Mouse (Mus musculus) heart, adult 2 months (tissue): ENCODE measurements at regions not wholly inside any gene's neighbourhood (a gene's known extent, or its start where the extent isn't known, plus 50 kb on each side); places are given as distances from the start of the nearest gene placed in this dataset.

Experiments
- DNase-seq, 2 experiments: peaks; one replicate each; pipeline ENCODE4 v3.0.0; 2021
- H3K27ac ChIP-seq: fragments of 200-600 bp; 2 replicates; pipeline ENCODE4 v1.8.1; 2022
- H3K27me3 ChIP-seq: fragments of 200-500 bp; 2 replicates; pipeline ENCODE4 v1.6.1; 2012; ENCODE audit warnings: mild to moderate bottlenecking, low read length, inconsistent platforms, mixed read lengths; ENCODE audit not compliant: control insufficient read depth, insufficient read depth
- H3K36me3 ChIP-seq: fragments of 200-500 bp; 2 replicates; pipeline ENCODE4 v1.6.1; 2012; ENCODE audit warnings: low read length, inconsistent platforms; ENCODE audit not compliant: control insufficient read depth, insufficient read depth
- H3K4me1 ChIP-seq: fragments of 200-500 bp; 2 replicates; pipeline ENCODE4 v1.6.1; 2011; ENCODE audit warnings: low read length; ENCODE audit not compliant: control insufficient read depth, insufficient read depth
- H3K4me3 ChIP-seq: fragments of 200-600 bp; 2 replicates; pipeline ENCODE4 v1.8.1; 2022
- H3K79me2 ChIP-seq: fragments of 200-500 bp; replicated peaks from 2 replicates; pipeline ENCODE4 v1.6.1; 2012; ENCODE audit warnings: mild to moderate bottlenecking, inconsistent platforms, low read length, moderate library complexity, mixed read lengths; ENCODE audit not compliant: control insufficient read depth, insufficient read depth
- H3K9ac ChIP-seq: fragments of 200-500 bp; 2 replicates; pipeline ENCODE4 v1.6.1; 2012; ENCODE audit warnings: low read depth, mild to moderate bottlenecking, control low read depth, inconsistent platforms, low read length, mixed read lengths
- CTCF ChIP-seq: fragments of 200-600 bp; IDR thresholded peaks from 2 replicates; pipeline ENCODE4 v1.8.1; 2022; ENCODE audit warnings: antibody characterized with exemption, mild to moderate bottlenecking, moderate library complexity
- EP300 ChIP-seq: fragments of 200-500 bp; IDR thresholded peaks from 2 replicates; pipeline ENCODE4 v1.6.1; 2011; ENCODE audit warnings: low read depth, low read length, control low read depth; ENCODE audit not compliant: insufficient read depth
- POLR2A ChIP-seq: fragments of 200-500 bp; IDR thresholded peaks from 2 replicates; pipeline ENCODE4 v1.6.1; 2011; ENCODE audit warnings: mild to moderate bottlenecking, low read depth, low read length, control low read depth; ENCODE audit not compliant: insufficient read depth
- WGBS: fragments of 180-500 bp; shearing (Covaris S2); methylation state at CpG from one replicate; pipeline ENCODE4 v1.1.7; 2018; 5-methylcytosine and 5-hydroxymethylcytosine counted together
- intact Hi-C: fragments of 180-260 bp; cut with DNase I; formaldehyde crosslinking; loops from one replicate; pipeline ENCODE4 v1.15.1; 2025

DNA sequence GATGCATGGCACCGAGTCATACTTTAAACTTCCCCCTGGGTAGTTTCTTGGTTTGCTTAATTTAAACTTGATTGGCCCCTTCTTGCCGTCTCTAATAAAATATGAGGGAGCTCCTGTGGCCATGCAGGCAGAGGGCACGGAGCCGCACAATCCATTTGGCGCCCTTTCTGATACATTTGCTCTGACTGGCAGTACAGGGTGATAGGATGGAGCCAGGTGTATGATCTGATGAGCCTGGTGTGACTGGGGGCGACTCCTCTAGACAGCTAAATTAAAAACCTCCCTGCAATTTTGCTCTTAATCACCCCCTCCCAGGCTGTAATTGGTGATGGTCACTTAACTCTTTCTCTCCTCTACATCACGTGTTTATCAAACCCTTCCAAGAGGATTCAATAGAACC is 190.4 kb downstream of the Nr2f2 start:
- no peak overlapping the region for H3K4me3 ChIP-seq
- H3K4me1 ChIP-seq, result no peaks in the 10 kb centered on the region
- no peak overlapping the region for H3K9ac ChIP-seq
- H3K36me3 ChIP-seq, result no peaks in the 10 kb centered on the region
- no peak overlapping the region for H3K27ac ChIP-seq
- no peaks in the 10 kb centered on the region for H3K79me2 ChIP-seq
- DNase-seq, result no peak
- TF ChIP-seq POLR2A (no peak), CTCF (no peak), EP300 (no peak)
- 79% methylated on average over 7 of the region's 7 CpGs for WGBS
- peaks cover 3% of the 10 kb centered on the region; the same call in 1 of the 2 replicates for H3K27me3 ChIP-seq
- intact Hi-C loops, result no loop called here

DNA sequence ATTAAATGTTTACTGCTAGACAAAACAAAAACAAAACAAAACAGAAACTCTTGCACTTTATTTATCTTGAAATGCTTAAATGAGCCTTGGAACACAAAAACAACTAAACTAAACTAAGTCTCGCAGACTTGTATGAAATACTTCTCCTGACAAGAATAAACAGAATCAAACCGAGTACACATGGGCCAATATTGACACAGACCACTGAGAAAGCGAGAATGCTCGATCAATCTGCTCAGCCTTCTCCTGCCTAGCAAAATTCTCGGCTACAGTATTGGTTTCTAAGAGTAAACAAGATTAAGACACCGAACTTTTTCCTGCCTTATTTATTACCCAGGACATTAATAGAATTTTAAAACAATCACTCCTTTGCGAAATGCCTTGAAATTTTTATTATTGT is 194.1 kb downstream of the Nr2f2 start:
- WGBS, result 79% methylated on average over 7 of the region's 7 CpGs
- TF ChIP-seq EP300 (no peak), POLR2A (no peak), CTCF (no peak)
- Histone ChIP-seq H3K9ac (no peak overlapping the region), H3K4me3 (no peak overlapping the region), H3K79me2 (no peaks in the 10 kb centered on the region), H3K27ac (no peak overlapping the region), H3K36me3 (no peaks in the 10 kb centered on the region), H3K4me1 (no peaks in the 10 kb centered on the region), H3K27me3 (peaks cover 3% of the 10 kb centered on the region; the same call in 1 of the 2 replicates)
- intact Hi-C loops, result no loop called here
- no peak for DNase-seq

DNA sequence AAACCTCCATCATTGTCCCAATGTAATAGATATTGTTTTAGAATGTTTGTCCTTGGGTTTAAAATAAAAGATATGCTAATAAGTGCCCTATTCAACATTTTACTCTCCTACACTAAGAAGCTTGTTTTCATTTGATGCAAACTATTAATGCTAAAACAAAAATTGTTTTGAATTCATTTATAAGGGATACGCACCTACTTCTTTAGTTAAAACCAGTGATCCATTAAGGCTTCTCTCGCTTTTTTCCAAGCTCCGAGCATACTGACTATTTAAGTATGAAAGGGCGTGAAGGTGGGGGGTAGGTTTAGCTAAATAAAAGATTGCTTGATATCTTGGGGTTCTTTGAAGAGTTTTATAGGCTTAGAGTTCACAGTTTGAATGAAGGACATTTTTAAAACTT is 195.1 kb downstream of the Nr2f2 start:
- Histone ChIP-seq H3K9ac (no peak overlapping the region), H3K4me1 (no peaks in the 10 kb centered on the region), H3K27me3 (peaks cover 3% of the 10 kb centered on the region; the same call in 1 of the 2 replicates), H3K79me2 (no peaks in the 10 kb centered on the region), H3K4me3 (no peak overlapping the region), H3K27ac (no peak overlapping the region), H3K36me3 (no peaks in the 10 kb centered on the region)
- no peak for DNase-seq
- 87% methylated on average over 4 of the region's 4 CpGs for WGBS
- no peak for TF ChIP-seq POLR2A
- no peak for TF ChIP-seq CTCF
- TF ChIP-seq EP300, result no peak
- intact Hi-C loops, result no loop called here

DNA sequence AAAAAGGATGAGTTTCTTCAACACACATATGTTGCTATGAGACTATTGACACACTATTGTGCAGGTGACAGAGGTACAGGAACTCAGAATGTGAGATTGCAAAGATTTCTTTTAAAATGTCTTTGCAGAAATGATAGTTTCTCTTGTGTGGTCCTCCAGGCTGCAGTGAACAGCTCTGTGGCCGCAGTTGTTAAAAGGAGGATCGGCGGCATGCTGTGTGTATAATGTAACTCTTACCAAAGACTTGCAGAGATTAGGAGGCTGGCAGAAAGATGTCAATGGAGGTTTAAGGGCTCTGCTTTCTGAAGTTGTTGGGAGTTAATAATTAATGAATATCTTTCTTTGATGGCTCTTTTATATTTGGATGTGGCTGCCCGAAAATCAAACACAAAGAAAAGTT is 198.5 kb downstream of the Nr2f2 start:
- intact Hi-C loops, result no loop called here
- Histone ChIP-seq H3K36me3 (no peaks in the 10 kb centered on the region), H3K27me3 (no peaks in the 10 kb centered on the region), H3K4me1 (no peaks in the 10 kb centered on the region), H3K9ac (no peak overlapping the region), H3K27ac (no peak overlapping the region), H3K79me2 (no peaks in the 10 kb centered on the region), H3K4me3 (no peak overlapping the region)
- 71% methylated on average over 4 of the region's 4 CpGs for WGBS
- no peak for DNase-seq
- TF ChIP-seq EP300 (no peak), CTCF (no peak)

DNA sequence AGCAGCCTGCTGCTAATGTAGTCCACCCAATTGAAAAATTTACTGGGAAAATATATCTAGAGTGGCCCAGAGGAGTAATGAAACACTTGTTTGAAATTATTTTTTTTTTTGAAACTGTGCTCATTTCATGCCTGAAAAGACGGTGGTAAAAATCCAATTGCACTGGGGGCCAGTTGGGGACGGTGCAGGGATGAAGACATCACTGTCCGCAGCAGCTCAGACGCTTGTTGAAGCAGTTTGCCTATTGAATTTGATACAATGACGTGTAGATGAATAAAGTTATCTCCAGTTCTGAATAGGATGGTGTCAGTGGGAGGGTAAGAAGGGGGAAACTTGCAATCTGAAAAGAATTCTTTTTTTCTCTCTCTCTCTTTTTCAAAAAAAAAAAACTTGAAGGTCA is 200.5 kb downstream of the Nr2f2 start:
- H3K27me3 ChIP-seq, result no peaks in the 10 kb centered on the region
- intact Hi-C loops, result no loop called here
- H3K9ac ChIP-seq, result no peak overlapping the region
- TF ChIP-seq EP300, result no peak
- no peak for TF ChIP-seq POLR2A
- no peak for TF ChIP-seq CTCF
- WGBS, result 74% methylated on average over 5 of the region's 5 CpGs
- H3K4me1 ChIP-seq, result no peaks in the 10 kb centered on the region
- DNase-seq, result no peak
- H3K4me3 ChIP-seq, result no peak overlapping the region
- H3K79me2 ChIP-seq, result no peaks in the 10 kb centered on the region
- H3K27ac ChIP-seq, result no peak overlapping the region
- no peaks in the 10 kb centered on the region for H3K36me3 ChIP-seq

DNA sequence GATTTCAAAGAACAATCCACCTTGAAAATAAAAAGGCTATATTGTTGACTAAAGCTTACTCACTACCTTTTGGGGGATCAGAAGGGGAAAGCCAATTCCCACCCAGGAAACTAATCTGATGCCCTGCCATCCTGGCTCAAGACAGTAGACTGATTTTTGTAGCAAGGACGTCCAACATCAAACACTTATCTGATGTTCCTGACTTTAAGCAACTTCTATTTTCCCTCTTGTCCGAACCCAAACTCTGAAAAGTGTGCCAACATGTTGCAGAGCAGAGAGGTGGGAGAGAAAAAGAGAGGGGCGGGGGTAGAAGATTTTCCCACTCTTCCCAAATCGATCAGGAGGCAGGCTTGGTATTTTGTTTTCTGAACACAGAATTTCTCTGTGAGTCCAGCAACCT is 201.0 kb downstream of the Nr2f2 start:
- 43% methylated on average over 4 of the region's 4 CpGs for WGBS
- Histone ChIP-seq H3K27ac (no peak overlapping the region), H3K4me1 (no peaks in the 10 kb centered on the region), H3K9ac (no peak overlapping the region), H3K27me3 (no peaks in the 10 kb centered on the region), H3K4me3 (no peak overlapping the region), H3K36me3 (no peaks in the 10 kb centered on the region), H3K79me2 (no peaks in the 10 kb centered on the region)
- intact Hi-C loops, result no loop called here
- TF ChIP-seq EP300, result no peak
- TF ChIP-seq CTCF, result no peak
- no peak for TF ChIP-seq POLR2A
- no peak for DNase-seq

DNA sequence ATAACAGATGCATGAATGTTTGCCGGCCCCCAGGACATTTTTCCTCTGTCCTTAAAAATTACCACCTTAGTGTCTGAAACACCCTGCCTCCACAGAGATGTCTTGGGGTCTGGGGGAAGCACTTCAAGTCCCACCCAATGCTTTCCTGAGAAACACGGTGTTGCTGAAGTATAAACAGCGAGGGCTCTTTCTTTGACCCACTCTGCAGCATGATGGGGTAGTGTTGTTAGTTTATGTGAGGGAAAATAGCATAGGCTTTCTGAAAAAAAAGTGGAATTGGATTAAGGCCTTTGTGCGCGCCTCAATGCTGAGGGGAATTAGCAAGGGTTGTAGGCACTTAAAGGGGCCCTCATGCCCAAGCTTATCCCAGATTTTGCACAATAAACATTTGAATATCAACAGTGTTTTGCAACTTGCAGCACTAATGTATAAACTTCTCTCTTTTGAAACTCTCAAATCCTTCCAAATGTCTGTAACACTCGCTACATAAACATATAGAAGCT is 201.8 kb downstream of the Nr2f2 start:
- Histone ChIP-seq H3K27ac (no peak overlapping the region), H3K4me1 (no peaks in the 10 kb centered on the region), H3K4me3 (no peak overlapping the region), H3K36me3 (no peaks in the 10 kb centered on the region), H3K27me3 (no peaks in the 10 kb centered on the region), H3K9ac (no peak overlapping the region), H3K79me2 (no peaks in the 10 kb centered on the region)
- intact Hi-C loops, result no loop called here
- TF ChIP-seq EP300 (no peak), CTCF (no peak), POLR2A (no peak)
- 64% methylated on average over 6 of the region's 6 CpGs for WGBS
- DNase-seq, result no peak
